Comparison of ENCODE assay signal across 17 mouse cellular contexts in genomic region chr6:20078666-20079065, GRCm38 (mm10).
"Had no signal": no experiment of that assay in that cellular context is flagged by ENCODE, and none has a peak within 500 bp of the region (broad histone marks: within the 10 kb centered on the region; RNA-seq: fewer than 3 reads in every experiment).

No protein-coding gene starts in this region.

- H3K4me3 ChIP-seq: limb, embryonic 10.5 days; limb, embryonic 13.5 days; liver, embryonic 12.5 days; liver, embryonic 15.5 days; lung, embryonic 15.5 days; megakaryocyte, embryonic 14.5 days; midbrain, embryonic 10.5 days had no signal

- H3K27ac ChIP-seq: limb, embryonic 10.5 days; limb, embryonic 13.5 days; liver, embryonic 12.5 days; liver, embryonic 15.5 days; lung, embryonic 15.5 days; midbrain, embryonic 10.5 days had no signal

- H3K36me3 ChIP-seq: limb, embryonic 10.5 days; limb, embryonic 13.5 days; liver, embryonic 12.5 days; liver, embryonic 15.5 days; lung, embryonic 15.5 days; midbrain, embryonic 10.5 days had no signal

- H3K4me1 ChIP-seq: limb, embryonic 10.5 days; limb, embryonic 13.5 days; liver, embryonic 12.5 days; liver, embryonic 15.5 days; lung, embryonic 15.5 days; megakaryocyte, embryonic 14.5 days; midbrain, embryonic 10.5 days had no signal

- H3K9ac ChIP-seq: limb, embryonic 13.5 days; liver, embryonic 12.5 days; liver, embryonic 15.5 days; lung, embryonic 15.5 days had no signal

- H3K9me3 ChIP-seq: limb, embryonic 10.5 days; limb, embryonic 13.5 days; liver, embryonic 12.5 days; liver, embryonic 15.5 days; lung, embryonic 15.5 days; midbrain, embryonic 10.5 days had no signal

- H3K4me2 ChIP-seq: limb, embryonic 13.5 days; liver, embryonic 12.5 days; liver, embryonic 15.5 days; lung, embryonic 15.5 days had no signal

- H3K27me3 ChIP-seq: limb, embryonic 13.5 days; liver, embryonic 12.5 days; liver, embryonic 15.5 days; lung, embryonic 15.5 days; megakaryocyte, embryonic 14.5 days had no signal

- DNase-seq: kidney, adult 9 months; kidney, postnatal 14 days; kidney, postnatal 4 days; liver; lung, adult 18-20 months; lung, postnatal 10 days; lung, postnatal 36 days; thymus, adult 18-20 months; thymus, postnatal 36 days had no signal

- ATAC-seq: liver, embryonic 12.5 days; midbrain, embryonic 16.5 days had no signal
